Mouse (Mus musculus): ENCODE measurements around the gene Nhlrc2.

Gene Nhlrc2

GRCm38 (mm10) chr19:56627881-56628472, 79.9 kb downstream of the Nhlrc2 start:
- no peak for DNase-seq (ENCODE audit: low spot score)

DNA sequence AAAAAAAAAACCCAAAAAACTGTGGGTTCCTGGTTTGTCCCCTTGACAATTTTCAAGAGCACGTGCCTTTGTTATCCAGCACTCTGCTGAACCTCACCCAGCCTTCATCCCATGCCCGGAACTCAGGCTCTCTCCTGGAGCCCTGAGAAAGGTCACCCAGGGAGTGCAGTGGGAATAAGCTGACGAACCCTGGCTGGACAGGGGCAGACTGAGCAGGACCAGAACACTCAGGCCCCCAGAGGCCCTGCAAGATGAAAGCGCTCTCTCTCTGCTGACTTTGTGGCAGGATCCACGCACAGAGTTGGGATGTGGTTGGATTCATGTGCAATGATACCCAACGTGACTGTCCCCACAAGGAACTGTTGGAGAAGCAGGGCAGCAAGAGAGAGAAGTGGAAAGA, 81.6 kb downstream of the Nhlrc2 start:
- DNase-seq (ENCODE audit: low spot score), result no peak

GRCm38 (mm10) chr19:56631017-56631416, 83.0 kb downstream of the Nhlrc2 start:
- no peak for DNase-seq (ENCODE audit: low spot score)

DNA sequence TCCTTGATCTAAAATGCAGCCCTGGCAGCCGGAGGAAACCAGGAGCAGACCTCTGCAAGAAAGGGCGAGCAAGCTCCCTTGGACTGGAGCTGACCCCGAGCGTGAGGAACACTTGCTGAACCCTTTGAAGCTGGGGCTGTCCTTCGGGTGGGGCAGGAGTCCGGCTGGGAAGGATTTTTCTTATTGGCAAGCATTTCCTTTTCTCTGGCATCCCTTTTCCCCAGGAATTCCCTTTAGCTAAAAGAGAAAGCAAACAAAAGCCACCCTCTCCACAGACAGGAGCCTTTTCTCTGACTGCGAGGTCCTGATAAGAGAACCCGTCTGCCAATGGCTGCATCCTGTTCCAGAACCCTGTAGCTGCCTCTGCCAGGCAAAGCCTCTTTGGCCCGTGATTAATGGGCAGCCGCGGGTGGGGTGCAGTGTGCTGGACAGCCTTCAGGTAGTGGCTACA, 83.4 kb downstream of the Nhlrc2 start:
- no peak for DNase-seq (ENCODE audit: low spot score)

DNA sequence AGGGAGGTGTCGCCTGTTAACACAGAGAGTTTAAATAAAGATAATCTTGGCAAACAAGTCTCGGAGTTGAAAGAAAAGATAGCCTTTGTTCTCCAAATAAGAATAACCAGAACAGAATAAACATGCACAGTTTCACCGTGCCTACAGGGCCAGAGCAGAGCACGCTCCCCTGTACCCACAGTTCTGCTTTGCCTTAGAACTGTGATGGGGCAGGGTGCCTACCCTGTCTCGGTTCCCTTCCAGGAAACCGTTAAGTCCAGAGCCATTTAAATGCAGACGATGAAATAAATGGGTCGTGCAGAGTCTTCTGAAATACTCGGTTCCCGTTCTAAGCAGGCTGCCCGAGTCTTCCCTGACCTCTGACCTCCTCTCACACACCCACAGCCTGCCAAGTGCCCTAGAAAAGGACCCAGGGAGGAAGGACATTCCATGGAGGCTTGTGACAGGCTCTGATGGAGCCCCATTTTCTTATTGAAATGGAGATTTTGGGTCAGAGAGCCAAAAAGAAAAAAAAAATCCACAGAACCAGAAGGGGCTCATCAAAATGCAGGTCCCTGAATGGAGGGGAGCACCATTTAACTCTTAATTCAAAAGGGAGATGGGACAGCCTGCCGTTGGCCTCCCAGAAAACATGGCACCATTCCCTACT, 89.1 kb downstream of the Nhlrc2 start:
- DNase-seq (ENCODE audit: low spot score), result no peak

DNA sequence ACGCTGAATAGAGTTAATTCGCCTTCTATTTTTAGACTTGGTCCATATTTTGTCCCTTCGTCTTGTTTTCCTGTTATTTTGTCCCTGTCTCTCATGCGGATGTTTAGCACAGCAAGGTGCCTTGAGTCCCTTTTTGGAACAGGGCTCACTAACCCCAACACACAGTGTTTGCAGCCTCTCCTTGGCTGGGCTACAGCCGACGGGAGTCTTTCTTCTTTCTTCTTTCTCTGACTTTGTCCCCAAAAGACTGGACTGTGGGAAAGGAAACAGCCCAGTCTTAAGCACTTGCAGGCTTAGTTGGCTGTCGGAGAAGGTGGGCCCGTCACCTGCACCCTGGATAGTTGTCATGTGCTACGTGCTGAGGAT, 89.6 kb downstream of the Nhlrc2 start:
- DNase-seq (ENCODE audit: low spot score), result no peak

GRCm38 (mm10) chr19:56647451-56648120, 99.5 kb downstream of the Nhlrc2 start:
- no peak for DNase-seq (ENCODE audit: low spot score)

DNA sequence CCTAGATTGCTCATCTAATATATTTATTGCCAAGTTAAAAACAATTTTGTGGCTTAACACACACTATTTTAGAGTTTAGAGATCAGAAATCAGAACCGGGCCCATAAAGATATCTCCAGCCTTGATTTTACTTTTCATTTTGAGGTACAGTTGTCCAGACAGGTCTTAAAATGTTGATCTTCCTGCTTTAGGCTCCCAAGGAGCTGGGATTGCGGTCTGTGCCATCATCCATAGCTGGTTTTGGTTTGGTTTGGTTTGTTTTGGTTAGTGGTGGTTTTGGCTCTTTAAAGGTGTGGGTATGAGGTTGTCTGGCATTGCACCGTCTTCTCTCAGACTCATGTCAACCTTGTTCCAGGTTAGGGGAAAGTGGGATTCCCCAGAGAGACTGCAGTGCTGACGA, 103.2 kb downstream of the Nhlrc2 start:
- no peak for DNase-seq (ENCODE audit: low spot score)

DNA sequence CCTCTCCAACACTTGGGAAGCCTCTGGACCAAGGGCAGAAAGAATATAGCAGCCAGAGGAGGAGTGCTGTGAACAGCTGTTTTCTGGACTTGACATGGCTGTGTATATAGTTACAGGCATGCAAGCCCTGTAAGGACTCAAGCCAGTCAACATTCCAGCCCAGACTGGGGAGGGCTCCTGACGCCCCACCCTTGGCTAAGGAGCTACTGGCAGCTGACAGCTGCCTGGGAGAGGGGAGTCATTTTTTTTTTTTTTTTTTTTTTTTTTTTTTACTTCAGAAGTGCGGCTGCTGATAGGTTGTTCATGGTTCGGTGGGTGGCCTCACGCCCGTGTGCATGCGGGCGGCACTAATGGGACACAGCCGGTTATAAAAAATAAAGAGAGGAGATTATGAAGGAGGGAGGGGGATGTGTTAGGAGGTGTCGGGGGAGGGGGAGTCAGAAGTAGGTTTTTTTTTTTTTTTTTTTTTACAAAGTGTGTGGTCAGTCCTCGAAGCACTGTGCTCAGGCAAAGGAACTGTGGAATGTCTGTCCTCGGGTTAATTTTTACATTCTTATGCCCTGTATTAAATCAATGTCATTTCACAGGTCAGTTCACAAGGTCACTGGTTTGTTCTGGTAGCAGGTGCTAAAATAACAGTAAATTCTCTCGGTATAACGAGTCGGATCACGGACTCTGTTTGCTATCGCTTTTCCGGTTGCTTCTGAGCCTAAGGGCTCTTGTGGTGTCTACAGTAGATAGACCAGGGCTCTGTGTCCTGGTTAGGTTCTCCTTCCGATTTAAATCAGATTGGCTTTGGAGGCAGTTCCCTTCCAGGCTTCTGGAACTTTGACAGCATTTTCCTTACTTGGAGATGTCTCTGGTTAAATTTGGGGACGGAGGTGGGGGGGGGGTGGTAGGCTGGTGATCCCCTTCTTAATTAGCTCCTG, 104.2 kb downstream of the Nhlrc2 start:
- DNase-seq (ENCODE audit: low spot score), result no peak
